Mouse (Mus musculus) right cerebral cortex, adult 18-20 months (tissue): ENCODE data around the gene Dock9.

Experiments
- DNase-seq: peaks from one replicate; pipeline ENCODE4 v3.0.0; 2022; ENCODE audit warnings: mixed read lengths

Dock9 gene

DNA sequence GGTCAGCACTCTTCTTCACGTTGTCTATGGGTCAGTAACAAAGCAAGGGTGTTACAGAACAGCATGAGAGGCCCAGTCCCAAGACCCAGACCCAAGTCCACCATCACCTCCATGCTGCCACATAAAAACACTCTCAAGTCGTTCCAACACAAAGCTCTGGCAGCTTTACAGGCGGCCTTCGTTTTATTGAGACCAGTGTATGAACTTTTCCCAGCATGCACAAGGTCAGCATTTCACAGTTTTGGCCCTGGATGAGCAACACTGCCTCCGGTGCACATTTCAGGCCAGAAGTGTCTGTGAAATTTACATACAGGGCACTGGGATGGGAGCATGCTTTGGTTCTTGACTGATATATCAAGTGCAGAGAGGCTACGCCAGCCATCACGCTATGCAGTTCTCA lies 6.5 kb downstream of the Dock9 start:
- DNase-seq: no peak

- no peak for DNase-seq
Measured at GRCm38 (mm10) chr14:121789273-121789672, 8.4 kb downstream of the Dock9 start.

GRCm38 (mm10) chr14:121788451-121788850 lies 9.2 kb downstream of the Dock9 start:
- DNase-seq: no peak

- no peak for DNase-seq
Measured at GRCm38 (mm10) chr14:121787430-121787829, 10.2 kb downstream of the Dock9 start.

GRCm38 (mm10) chr14:121786900-121787299 lies 10.7 kb downstream of the Dock9 start:
- no peak for DNase-seq

GRCm38 (mm10) chr14:121785394-121785793 lies 12.2 kb downstream of the Dock9 start:
- DNase-seq: no peak

DNA sequence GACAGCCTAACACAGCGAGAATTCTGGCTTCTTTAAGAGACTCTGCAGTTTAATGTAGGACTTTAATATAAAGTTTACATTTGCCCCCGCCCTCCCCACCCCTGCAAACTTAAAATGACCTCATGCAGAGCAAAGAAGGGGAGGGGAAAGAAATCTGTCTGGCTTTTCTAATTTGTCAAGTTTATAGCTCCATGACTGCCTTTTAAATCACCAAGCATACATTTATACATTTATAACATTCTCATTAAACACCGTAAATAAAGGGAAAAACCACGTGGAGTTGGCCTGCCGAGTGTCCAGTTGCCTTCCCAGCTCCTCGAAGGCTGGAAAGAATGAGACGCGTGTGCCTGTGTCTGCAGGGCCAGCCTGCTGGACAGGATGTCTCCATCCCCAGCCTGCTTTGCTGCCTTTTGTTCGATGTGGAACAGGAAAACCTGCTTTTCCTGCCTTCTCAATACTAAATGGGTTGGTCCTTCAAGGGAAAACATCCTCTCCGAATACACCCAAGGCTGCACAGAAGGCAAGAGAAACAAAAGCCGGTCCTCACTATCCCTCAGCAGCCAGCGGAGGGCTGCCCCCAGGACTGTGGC lies 16.6 kb downstream of the Dock9 start:
- no peak for DNase-seq

GRCm38 (mm10) chr14:121780144-121780913 lies 17.3 kb downstream of the Dock9 start:
- no peak for DNase-seq

- no peak for DNase-seq
Measured at GRCm38 (mm10) chr14:121779620-121780019, 18.0 kb downstream of the Dock9 start.

GRCm38 (mm10) chr14:121777279-121777831 lies 20.3 kb downstream of the Dock9 start:
- no peak for DNase-seq

DNA sequence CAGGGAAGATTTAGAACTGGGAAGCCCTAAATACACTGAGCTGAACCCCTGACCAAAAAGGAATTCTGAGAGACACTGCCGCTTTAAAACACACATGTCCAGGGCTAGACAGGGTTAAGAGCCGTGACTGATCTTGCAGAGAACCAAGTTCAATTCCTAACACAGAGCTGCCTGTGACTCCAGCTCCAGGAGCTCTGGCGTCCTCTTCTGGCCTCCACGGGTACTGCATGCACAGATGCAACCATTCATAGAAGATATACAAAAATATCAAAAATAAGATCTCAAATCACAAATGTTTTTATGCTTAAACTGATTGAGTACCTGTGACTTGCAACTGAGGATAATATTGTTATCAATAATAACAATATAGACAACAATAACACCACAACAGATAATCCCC lies 20.9 kb downstream of the Dock9 start:
- no peak for DNase-seq

- DNase-seq: no peak
Measured at GRCm38 (mm10) chr14:121762021-121762452, 35.6 kb downstream of the Dock9 start.

GRCm38 (mm10) chr14:121760403-121760802 lies 37.2 kb downstream of the Dock9 start:
- no peak for DNase-seq

DNA sequence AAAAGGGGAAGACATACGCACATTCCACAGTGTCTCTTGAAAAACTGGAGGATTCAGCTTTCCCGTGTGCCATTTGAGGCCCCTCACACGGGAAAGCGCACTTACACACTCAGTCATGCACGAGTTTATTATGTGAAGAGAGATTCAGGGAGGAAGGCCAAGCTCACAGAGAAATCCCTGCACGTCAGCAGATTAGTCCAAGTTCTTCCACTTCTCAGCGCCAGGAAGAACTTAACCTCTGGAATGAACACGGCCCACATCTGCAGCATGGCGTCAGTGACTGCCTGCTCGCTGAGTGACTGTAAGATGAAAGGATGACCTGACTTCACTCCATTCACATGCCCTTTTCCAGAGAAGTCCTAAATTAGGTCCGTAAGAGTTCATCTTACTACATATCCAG lies 43.5 kb downstream of the Dock9 start:
- no peak for DNase-seq

- DNase-seq: no peak
Measured at GRCm38 (mm10) chr14:121752686-121753426, 44.8 kb downstream of the Dock9 start.

GRCm38 (mm10) chr14:121749606-121750005 lies 48.0 kb downstream of the Dock9 start:
- DNase-seq: no peak

GRCm38 (mm10) chr14:121749084-121749483 lies 48.6 kb downstream of the Dock9 start:
- DNase-seq: no peak

- DNase-seq: no peak
Measured at GRCm38 (mm10) chr14:121747360-121747759, 50.3 kb downstream of the Dock9 start.

DNA sequence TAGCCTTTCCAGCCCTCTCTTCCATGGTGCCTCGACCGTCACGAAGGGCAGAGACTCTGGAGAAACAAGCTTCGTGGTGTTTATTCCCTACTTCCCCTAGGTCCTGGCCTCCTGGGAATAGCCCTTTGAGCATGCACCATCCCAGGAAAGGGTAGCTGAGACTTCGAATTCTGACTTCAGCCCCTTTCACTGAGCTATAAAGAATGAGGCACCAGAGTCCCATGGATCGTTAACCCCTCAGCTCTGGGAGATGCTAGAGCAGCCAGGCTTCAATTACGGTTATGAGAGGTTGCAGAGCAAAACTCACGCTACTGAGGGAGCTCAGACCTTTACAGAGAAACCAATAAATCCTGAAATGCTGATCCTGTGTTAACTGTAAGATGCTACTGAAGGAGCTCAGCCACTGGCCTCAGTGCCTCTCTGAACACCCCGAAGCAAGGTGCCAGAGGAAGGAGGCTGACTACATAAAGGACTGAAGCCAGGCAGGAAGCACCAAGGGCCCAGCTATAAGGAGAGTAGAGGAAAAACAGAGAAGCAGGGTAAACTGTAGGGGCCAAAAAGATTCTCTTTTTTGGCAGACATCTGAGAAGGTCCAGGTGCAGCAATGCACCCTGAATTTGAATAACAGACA lies 53.7 kb downstream of the Dock9 start:
- DNase-seq: no peak

DNA sequence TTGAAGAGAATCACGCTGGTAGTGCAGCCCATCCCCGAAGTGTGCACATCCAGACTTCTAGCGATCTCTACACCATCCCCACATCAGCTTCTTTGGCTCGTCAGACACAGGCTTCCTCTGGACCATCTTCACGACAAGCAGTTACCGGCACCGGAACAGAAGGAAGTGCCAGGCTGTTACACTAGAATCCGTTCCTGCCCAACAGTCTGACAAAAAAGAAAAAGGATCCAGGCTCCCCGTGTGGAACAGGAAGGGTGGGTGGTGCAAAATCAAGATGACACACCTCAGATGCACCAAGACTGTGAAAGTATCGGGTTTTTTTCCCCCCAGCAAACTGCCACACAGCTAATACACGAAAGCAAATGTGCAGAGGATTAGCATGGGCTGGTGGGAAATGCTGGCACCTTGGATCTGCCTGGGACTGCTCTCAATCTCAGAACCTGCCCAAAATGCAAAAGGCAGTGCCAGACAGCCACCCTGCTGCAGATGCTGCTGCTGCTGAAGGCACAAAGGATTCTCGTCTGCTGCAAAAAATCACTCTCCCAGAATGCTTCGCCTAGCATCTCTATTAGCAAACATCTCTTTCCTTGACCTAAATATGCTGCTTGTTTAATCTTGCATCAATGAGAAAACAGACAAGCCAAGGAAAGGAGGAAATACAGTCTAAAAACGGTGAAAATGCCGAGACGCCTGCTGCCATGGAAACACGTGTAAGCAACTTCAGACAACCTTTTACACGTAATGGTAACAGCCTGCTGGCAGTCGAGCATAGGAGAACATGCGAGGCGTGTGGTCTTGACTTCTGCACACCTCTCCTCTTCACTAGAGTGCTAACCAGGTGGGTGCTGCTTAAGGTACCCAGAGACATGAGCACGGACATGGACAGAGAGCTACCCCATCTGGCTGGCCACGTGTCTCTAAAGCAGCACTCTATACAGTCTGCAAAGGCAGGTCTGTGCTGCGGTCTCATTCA lies 58.9 kb downstream of the Dock9 start:
- DNase-seq: peak; percentile 69

DNA sequence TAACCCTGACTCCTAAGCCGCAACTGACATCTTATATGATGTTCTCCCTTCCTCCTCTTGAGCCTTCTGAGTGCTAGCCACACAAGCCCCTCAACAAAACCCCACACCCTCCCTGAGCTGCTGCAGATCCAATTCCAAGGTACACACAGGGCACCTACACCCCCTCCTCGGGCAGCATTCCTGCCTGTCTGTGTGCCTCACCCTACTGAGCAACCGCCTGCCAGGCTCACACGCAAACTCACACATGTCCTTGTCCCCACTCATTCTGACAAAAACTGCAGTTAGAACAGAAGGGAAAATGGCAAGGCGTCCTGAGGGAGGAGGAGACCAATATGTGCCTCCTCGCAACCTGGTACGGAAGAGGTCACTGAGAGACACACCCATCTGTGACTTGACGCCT lies 60.4 kb downstream of the Dock9 start:
- peak; percentile 65 for DNase-seq

- DNase-seq: no peak
Measured at GRCm38 (mm10) chr14:121735678-121736077, 62.0 kb downstream of the Dock9 start.
